Mouse (Mus musculus): ENCODE data around the gene Lhpp. TPM values are rescaled to one million over a fixed set of nuclear protein-coding genes. Genes with fewer than 3 reads are reported as not detected.

Lhpp gene
- polyA plus RNA-seq, 1 experiment from 2014 or later = 14.3 TPM

Other genes starting within 250 kb of the Lhpp start
- gene Oat, start 34.2 kb upstream of the Lhpp start, polyA plus RNA-seq (2014; fragmentation: Nextera tagmentation; extraction: Ambion mirVana) = 268 and 274 TPM in 2 replicates
- gene Nkx1-2, start 11.0 kb upstream of the Lhpp start, polyA plus RNA-seq (2014; fragmentation: Nextera tagmentation; extraction: Ambion mirVana) = not detected in 2 replicates
- 16.5 and 21.0 TPM in 2 replicates for gene Fam53b, start 203.2 kb downstream of the Lhpp start, polyA plus RNA-seq (2014; fragmentation: Nextera tagmentation; extraction: Ambion mirVana)
- 58.5 and 62.2 TPM in 2 replicates for gene Eef1akmt2, start 242.0 kb downstream of the Lhpp start, polyA plus RNA-seq (2014; fragmentation: Nextera tagmentation; extraction: Ambion mirVana)
- 38.7 and 39.2 TPM in 2 replicates for gene Abraxas2, start 248.6 kb downstream of the Lhpp start, polyA plus RNA-seq (2014; fragmentation: Nextera tagmentation; extraction: Ambion mirVana)

All from embryonic facial prominence, embryonic 14.5 days (tissue).